Mouse (Mus musculus) B cell, adult 67 days (primary cell): ENCODE data around the gene Ikzf4. TPM values are rescaled to one million over a fixed set of nuclear protein-coding genes. Genes with fewer than 3 reads are reported as not detected.

ENCODE experiments used
- total RNA-seq, 2 experiments: library from RNA; stranded (reverse); gene quantifications; 4 replicates each; pipeline ENCODE4 v1.2.4; 2023

Ikzf4 gene
- under 1 TPM in 1 of 2 experiments, not detected in 1; 0.32 TPM for total RNA-seq

DNA sequence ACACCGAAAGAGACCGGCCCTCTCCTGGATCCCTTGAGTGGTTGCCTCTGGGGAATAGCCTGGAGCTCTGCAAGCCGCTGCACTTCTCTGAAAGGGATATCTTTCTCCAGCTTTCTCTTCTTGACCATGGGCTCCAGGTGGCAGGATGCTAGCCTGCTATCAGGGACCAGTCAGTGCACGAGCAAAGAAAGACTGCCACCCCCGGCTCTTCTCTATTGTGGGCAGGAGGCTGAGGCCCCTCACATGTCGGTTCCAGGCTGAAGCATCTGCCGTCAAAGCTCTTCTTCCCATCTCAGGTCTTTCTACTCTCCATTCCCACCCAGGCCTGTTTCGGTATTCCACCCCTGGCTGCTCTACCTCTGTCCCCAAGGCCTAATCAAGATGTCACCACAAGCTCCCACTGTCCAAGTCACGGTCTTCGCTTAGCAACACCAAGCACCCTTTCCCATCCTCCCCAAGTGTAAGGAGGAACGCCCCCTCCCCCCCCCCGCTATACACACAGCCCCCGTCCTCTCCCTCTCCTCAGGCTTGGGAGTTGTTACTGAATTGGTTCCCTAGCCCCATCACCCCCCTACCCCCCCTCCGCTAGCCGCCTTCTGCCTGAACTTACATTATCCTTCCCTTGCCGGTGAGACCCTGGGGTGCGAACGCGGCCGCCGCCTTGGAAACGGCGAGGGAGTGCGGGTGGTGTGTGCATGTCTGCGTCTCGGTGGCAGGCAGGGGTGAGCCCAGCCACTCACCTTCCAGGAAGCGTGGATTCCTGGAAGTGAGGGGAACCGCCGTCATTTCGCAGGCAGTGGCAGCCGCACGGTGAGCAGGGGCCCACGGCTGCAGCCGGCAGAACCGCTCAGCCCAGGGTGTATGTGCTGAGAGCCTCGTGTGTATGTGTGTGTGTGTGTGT is at the start of gene Ikzf4:
Gene Ikzf4 (minus strand): TSS at position 881 of the 901 bp plus-strand sequence.

DNA sequence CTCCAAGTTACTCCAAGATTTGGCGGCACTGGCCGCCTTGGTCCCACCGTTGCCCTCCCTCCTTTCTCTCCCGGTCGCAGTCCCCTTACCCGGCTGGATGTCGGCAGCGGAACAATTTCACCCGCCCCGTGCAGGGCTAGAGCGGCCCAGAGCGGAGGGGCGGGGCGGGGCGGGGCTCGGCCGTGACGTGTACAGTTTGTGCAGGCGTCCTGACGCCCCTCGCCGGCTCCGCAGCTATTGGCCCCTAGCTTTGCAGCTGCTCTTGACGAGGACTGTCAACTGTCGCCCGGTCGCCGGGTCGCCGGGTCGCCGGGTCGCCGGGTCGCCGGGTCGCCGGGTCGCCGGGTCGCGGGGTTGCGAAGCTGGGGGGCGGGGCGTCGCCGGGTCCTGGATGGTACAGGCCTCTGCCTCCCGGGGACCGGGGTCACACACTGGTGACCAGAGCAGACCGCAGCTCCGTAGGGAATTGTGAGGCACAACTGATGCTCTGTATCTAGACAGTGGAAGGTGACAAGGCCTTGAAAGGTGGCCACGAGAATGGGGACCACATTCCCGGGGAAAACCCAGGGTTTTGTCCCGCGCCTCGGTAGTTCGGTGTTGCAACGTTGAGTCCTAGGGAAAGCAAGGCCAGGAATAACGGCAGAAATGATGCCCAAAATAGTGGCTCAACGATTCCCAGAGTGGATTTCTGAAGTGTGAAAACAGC is 28.1 kb upstream of the Ikzf4 start, which contains the start of gene Suox:
Gene Suox (minus strand): TSS at position 311 of the 706 bp plus-strand sequence.

GRCm38 (mm10) chr10:128626311-128627310 is 19.2 kb downstream of the Ikzf4 start, which contains the start of gene Rps26:
Rps26 (minus strand) TSS chr10:128626747.

DNA sequence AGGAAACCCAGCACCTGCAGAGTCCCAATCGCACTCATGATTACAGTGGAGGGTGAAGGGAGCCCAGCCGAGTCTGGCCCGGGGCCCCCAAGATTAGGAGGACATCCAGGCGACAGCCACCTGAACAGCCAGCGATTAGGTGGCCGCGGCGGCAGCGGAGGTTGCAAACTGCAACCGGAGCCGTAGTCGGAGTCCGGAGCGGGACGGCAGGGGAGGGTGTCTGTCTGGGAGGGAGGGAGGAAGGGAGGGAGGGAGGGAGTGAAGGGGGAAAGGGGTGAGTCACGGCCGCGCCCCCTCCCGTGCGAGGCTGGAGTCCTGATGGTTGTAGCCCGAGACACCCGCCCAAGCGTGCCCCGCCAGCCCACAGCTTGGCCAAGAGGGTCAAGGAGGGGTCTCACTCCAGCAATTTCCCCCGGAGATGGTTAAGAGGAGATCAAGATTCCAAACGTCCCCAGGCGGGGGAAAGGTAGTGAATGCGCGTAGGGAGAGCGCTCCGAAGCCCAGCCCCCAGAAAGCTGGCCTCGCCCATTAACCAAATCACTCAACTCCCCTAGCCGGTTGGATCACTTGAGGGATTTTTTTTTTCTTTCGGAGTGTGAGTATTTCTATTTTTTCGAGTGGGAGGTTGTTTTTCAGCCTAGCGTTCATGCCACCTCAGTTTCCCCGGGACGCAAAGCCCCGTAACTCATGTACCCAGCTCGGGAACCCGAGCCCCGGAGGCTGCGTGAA is 56.2 kb downstream of the Ikzf4 start, which contains the start of gene Erbb3:
Gene Erbb3 (minus strand): TSS at position 189 of the 729 bp plus-strand sequence.

Other genes with a start within 250 kb of the Ikzf4 start
- gene Slc39a5, start 244.8 kb downstream of the Ikzf4 start, total RNA-seq = not detected
- gene Nabp2, start 234.5 kb downstream of the Ikzf4 start, total RNA-seq = 10 to 100 TPM; 47.3 to 50.6 TPM
- 10 to 100 TPM; 70.9 to 76.8 TPM for gene Rnf41, start 234.3 kb downstream of the Ikzf4 start, total RNA-seq
- 100 to 1,000 TPM; 167 to 179 TPM for gene Smarcc2, start 186.7 kb downstream of the Ikzf4 start, total RNA-seq
- gene Myl6, start 151.8 kb downstream of the Ikzf4 start, total RNA-seq = 100 to 1,000 TPM; 532 to 547 TPM
- 1 to 10 TPM in 1 of 2 experiments, not detected in 1; 1.0 TPM for gene Myl6b, start 147.3 kb downstream of the Ikzf4 start, total RNA-seq
- gene Esyt1, start 120.1 kb downstream of the Ikzf4 start, total RNA-seq = 100 to 1,000 TPM; 256 to 263 TPM
- gene Zc3h10, start 98.2 kb downstream of the Ikzf4 start, total RNA-seq = 10 to 100 TPM; 64.2 to 67.6 TPM
- 1,000 to 10,000 TPM; 3,633 to 3,680 TPM for gene Rpl41, start 96.7 kb downstream of the Ikzf4 start, total RNA-seq
- gene Pa2g4, start 80.0 kb downstream of the Ikzf4 start, total RNA-seq = 10 to 100 TPM; 83.0 to 90.6 TPM
- 1 to 10 TPM; 1.2 to 1.3 TPM for gene Erbb3, start 56.3 kb downstream of the Ikzf4 start, total RNA-seq
- 1,000 to 10,000 TPM; 1,119 to 1,137 TPM for gene Rps26, start 19.2 kb downstream of the Ikzf4 start, total RNA-seq
- 10 to 100 TPM in 1 of 2 experiments, 1 to 10 TPM in 1; 8.6 to 10.1 TPM for gene Suox, start 28.1 kb upstream of the Ikzf4 start, total RNA-seq
- gene Rab5b, start 50.3 kb upstream of the Ikzf4 start, total RNA-seq = 10 to 100 TPM; 71.4 to 72.8 TPM
- 1 to 10 TPM in 1 of 2 experiments, under 1 TPM in 1; 0.87 to 1.2 TPM for gene Pmel, start 58.2 kb upstream of the Ikzf4 start, total RNA-seq
- 10 to 100 TPM; 56.7 to 61.7 TPM for gene Cdk2, start 59.0 kb upstream of the Ikzf4 start, total RNA-seq
- gene Dgka, start 98.9 kb upstream of the Ikzf4 start, total RNA-seq = 100 to 1,000 TPM; 188 to 201 TPM
- gene Pym1, start 101.9 kb upstream of the Ikzf4 start, total RNA-seq = 10 to 100 TPM; 46.2 to 59.0 TPM
- gene Mmp19, start 144.9 kb upstream of the Ikzf4 start, total RNA-seq = not detected
- gene Dnajc14, start 158.1 kb upstream of the Ikzf4 start, total RNA-seq = 10 to 100 TPM; 70.8 to 83.4 TPM
- 10 to 100 TPM; 18.4 to 18.7 TPM for gene Tmem198b, start 158.4 kb upstream of the Ikzf4 start, total RNA-seq
- gene Sarnp, start 171.3 kb upstream of the Ikzf4 start, total RNA-seq = 10 to 100 TPM; 55.1 to 57.0 TPM
- 10 to 100 TPM; 21.2 to 25.7 TPM for gene Ormdl2, start 175.7 kb upstream of the Ikzf4 start, total RNA-seq
- 10 to 100 TPM; 53.2 to 61.2 TPM for gene Gdf11, start 245.7 kb upstream of the Ikzf4 start, total RNA-seq